Mouse (Mus musculus): ENCODE measurements at regions not wholly inside any gene's neighbourhood (a gene's known extent, or its start where the extent isn't known, plus 50 kb on each side); places are given as distances from the start of the nearest gene placed in this dataset.

DNA sequence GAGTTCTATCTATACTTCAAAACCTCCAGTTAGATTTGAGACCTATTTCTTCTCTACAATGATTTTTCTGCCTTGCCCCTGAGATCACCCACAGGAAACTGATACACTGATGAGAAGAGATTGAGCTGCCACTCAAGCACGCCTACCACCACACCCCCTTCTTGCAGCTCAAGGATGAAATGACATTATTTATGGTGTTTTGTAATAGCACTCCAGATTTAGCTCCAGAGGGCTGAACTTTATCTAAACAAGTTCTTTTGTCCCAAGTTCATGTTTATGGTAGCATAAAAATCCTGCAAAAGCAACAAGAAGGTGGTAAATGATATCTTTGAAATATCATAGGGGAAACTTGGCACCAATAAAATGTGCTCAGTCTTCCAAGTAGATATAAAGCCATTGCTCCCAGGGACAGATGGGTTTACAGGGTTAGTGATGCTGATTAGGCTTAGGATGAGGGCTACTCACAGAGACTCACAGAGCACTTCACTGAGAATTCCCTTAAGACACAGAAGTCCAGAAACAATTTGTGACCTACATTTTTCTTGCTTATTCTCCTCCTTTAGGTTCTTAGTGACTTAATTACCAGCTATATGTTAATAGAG, 538.4 kb upstream of the Sema6d start:
- Histone ChIP-seq H3K27ac (ENCODE audit: low read depth, low read length) (no peak overlapping the region), H3K4me2 (no peak overlapping the region), H3K27me3 (ENCODE audit: control insufficient read depth, insufficient read depth, low read length) (no peaks in the 10 kb centered on the region), H3K4me1 (ENCODE audit: control insufficient read depth, insufficient read depth, low read length) (no peaks in the 10 kb centered on the region), H3K4me3 (ENCODE audit: low read depth, low read length) (no peak overlapping the region), H3K36me3 (ENCODE audit: control insufficient read depth, insufficient read depth, low read length) (no peaks in the 10 kb centered on the region), H3K9me3 (ENCODE audit: control insufficient read depth, low read length) (no peaks in the 10 kb centered on the region), H3K9ac (ENCODE audit: low read length) (no peak overlapping the region)
- DNase-seq (ENCODE audit: low spot score, missing footprints) (no peak), ATAC-seq (ENCODE audit: low FRiP score) (no peak)
- 83% methylated on average over 1 of the region's 1 CpGs for WGBS

DNA sequence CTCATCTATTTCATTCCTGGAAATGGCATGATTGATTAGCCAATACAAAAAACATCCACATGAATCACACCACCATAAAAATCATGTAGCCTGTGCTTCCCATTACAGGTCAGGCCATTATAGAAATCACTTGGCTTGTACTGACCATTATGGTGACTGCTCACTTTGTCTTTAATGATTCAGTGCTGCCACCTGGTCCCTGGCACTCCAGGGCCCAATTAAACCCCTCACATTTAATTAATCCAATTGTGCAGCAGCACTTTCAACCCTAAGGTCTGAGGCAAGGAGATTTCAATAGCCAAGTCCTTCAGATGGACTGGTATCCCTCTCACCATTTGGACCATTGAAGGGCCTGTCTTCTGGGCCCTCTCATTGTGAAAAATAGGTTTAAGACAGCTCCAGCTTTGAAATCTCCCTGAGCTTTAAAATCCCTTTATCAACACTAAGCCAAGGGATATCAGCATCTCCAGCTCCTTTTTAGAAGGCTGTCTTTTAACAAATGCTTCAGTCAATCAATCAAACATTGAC, 531.6 kb upstream of the Sema6d start:
- no peaks in the 10 kb centered on the region for H3K9me3 ChIP-seq (ENCODE audit: control insufficient read depth, low read length)
- no peaks in the 10 kb centered on the region for H3K27me3 ChIP-seq (ENCODE audit: control insufficient read depth, insufficient read depth, low read length)
- no peak overlapping the region for H3K4me3 ChIP-seq (ENCODE audit: low read depth, low read length)
- no peak overlapping the region for H3K9ac ChIP-seq (ENCODE audit: low read length)
- no peaks in the 10 kb centered on the region for H3K36me3 ChIP-seq (ENCODE audit: control insufficient read depth, insufficient read depth, low read length)
- H3K4me2 ChIP-seq: no peak overlapping the region
- H3K4me1 ChIP-seq (ENCODE audit: control insufficient read depth, insufficient read depth, low read length): no peaks in the 10 kb centered on the region
- ATAC-seq (ENCODE audit: low FRiP score) (peak; percentile 50; the same call in 1 of the 2 replicates), DNase-seq (ENCODE audit: low spot score, missing footprints) (no peak)
- H3K27ac ChIP-seq (ENCODE audit: low read depth, low read length): no peak overlapping the region
